Mouse (Mus musculus): ENCODE data around the gene Gm20696. TPM values are rescaled to one million over a fixed set of nuclear protein-coding genes. Genes with fewer than 3 reads are reported as not detected.

Gm20696 gene
- polyA plus RNA-seq, 1 experiment from 2014 or later = 2.3 TPM

DNA sequence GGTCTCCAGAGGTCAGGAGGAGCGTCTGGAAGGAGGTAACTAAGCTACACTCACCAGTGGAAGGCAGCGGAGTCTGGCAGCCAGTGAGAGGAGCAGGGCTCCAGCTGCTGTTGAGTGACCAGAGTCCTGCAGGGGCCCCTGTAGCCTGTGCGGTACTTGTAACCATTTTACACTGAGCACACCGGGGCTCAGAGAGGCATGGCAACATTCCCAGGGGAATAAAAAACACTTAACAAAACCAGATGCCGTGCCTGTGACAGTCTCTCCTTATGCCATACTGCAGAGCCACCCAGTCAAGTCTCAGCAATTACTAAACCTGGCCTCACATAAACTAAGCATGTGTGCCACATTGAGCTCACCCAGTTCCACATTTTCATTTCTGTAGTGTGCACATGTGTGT, 12.3 kb downstream of the Gm20696 start:
- H3K27me3 ChIP-seq (ENCODE audit: control insufficient read depth, insufficient read depth, low read length) = no peaks in the 10 kb centered on the region
- peaks cover 9% of the 10 kb centered on the region; the same call in 1 of the 2 replicates for H3K4me1 ChIP-seq (ENCODE audit: control insufficient read depth, insufficient read depth, low read length)
- no peak overlapping the region for H3K4me3 ChIP-seq (ENCODE audit: low read length)
- H3K36me3 ChIP-seq (ENCODE audit: control insufficient read depth, insufficient read depth) = no peaks in the 10 kb centered on the region
- no peak overlapping the region for H3K27ac ChIP-seq (ENCODE audit: low read length)
- WGBS = 41% methylated on average over 5 of the region's 5 CpGs
- ATAC-seq (replicated peaks; ENCODE audit: extremely low read depth, insufficient read depth, low FRiP score) = peak; percentile 56; the same call in 1 of the 2 replicates
- H3K4me2 ChIP-seq (ENCODE audit: low read depth, low read length) = no peak overlapping the region
- no peaks in the 10 kb centered on the region for H3K9me3 ChIP-seq (replicated peaks; ENCODE audit: control insufficient read depth, low read length)
- no peak overlapping the region for H3K9ac ChIP-seq (ENCODE audit: low read length)

DNA sequence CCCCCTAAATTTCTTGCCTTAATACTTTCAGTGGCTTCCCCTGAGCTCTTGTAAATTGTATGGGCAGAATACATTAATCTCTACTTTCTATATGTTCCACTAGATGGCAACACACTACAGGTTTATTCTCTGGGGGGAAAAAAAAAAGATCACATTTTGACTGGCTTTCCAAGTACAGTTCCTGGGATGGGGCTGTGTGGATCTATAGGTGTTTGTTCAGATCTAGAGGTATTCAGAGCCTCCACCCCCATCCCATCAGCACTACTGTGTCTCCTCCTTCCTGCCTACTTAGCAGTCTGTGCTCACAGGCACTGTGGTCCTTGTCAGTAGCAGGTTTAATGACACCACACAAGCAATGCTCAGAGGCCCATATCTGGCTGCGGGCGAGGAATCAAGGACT, 14.3 kb downstream of the Gm20696 start:
- H3K4me2 ChIP-seq (ENCODE audit: low read depth, low read length) = no peak overlapping the region
- no peak overlapping the region for H3K27ac ChIP-seq (ENCODE audit: low read length)
- H3K9me3 ChIP-seq (replicated peaks; ENCODE audit: control insufficient read depth, low read length) = no peaks in the 10 kb centered on the region
- H3K27me3 ChIP-seq (ENCODE audit: control insufficient read depth, insufficient read depth, low read length) = no peaks in the 10 kb centered on the region
- H3K36me3 ChIP-seq (ENCODE audit: control insufficient read depth, insufficient read depth) = no peaks in the 10 kb centered on the region
- peaks cover 9% of the 10 kb centered on the region; the same call in 1 of the 2 replicates for H3K4me1 ChIP-seq (ENCODE audit: control insufficient read depth, insufficient read depth, low read length)
- 57% methylated on average over 2 of the region's 2 CpGs for WGBS
- H3K9ac ChIP-seq (ENCODE audit: low read length) = no peak overlapping the region
- no peak overlapping the region for H3K4me3 ChIP-seq (ENCODE audit: low read length)
- ATAC-seq (replicated peaks; ENCODE audit: extremely low read depth, insufficient read depth, low FRiP score) = no peak

DNA sequence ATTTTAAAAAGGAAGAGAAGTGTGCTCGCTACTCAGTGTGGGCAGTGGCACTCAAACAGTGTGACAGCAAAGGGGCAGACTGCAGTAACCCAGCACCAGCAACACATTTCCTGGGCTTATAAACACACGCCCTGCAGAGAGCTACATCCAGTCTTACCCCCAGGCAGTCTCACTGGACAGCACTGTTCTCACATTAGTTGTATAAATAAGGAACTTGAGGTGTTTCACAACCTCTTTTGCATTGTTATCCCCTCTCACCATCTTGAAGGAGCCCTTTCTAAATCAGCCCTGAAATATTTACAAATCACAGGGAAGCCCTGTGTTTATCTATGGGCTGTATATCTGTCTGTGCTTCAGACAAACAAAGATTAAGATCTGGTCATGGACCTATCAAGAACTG, 17.3 kb downstream of the Gm20696 start:
- no peak overlapping the region for H3K4me2 ChIP-seq (ENCODE audit: low read depth, low read length)
- 66% methylated on average over 2 of the region's 2 CpGs for WGBS
- no peak for ATAC-seq (replicated peaks; ENCODE audit: extremely low read depth, insufficient read depth, low FRiP score)
- no peak overlapping the region for H3K4me3 ChIP-seq (ENCODE audit: low read length)
- no peak overlapping the region for H3K27ac ChIP-seq (ENCODE audit: low read length)
- H3K9me3 ChIP-seq (replicated peaks; ENCODE audit: control insufficient read depth, low read length) = no peaks in the 10 kb centered on the region
- H3K4me1 ChIP-seq (ENCODE audit: control insufficient read depth, insufficient read depth, low read length) = peaks cover 8% of the 10 kb centered on the region
- H3K9ac ChIP-seq (ENCODE audit: low read length) = no peak overlapping the region
- H3K36me3 ChIP-seq (ENCODE audit: control insufficient read depth, insufficient read depth) = no peaks in the 10 kb centered on the region
- H3K27me3 ChIP-seq (ENCODE audit: control insufficient read depth, insufficient read depth, low read length) = no peaks in the 10 kb centered on the region

DNA sequence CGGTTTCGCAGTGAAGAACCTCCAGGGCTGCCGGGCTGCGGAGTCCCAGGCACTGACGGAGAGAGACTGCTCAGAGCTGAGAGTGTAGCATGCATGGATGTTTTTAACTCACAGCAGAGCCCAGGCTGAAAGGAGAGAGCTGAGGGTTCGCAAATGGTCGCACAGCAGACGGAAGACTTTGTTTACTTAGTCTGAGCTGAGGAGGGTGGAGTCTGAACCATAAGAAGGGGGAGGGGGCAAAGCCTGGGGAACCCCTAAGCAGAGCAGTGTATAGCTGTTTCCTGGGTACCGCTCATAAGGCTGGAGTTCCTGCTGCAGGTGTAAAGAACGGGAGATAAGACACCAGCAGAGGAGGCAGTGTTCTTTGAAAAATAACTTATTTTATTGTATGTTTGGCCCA, 20.3 kb downstream of the Gm20696 start:
- H3K36me3 ChIP-seq (ENCODE audit: control insufficient read depth, insufficient read depth) = no peaks in the 10 kb centered on the region
- H3K9me3 ChIP-seq (replicated peaks; ENCODE audit: control insufficient read depth, low read length) = no peaks in the 10 kb centered on the region
- no peak overlapping the region for H3K27ac ChIP-seq (ENCODE audit: low read length)
- no peak overlapping the region for H3K4me2 ChIP-seq (ENCODE audit: low read depth, low read length)
- no peak for ATAC-seq (replicated peaks; ENCODE audit: extremely low read depth, insufficient read depth, low FRiP score)
- H3K27me3 ChIP-seq (ENCODE audit: control insufficient read depth, insufficient read depth, low read length) = no peaks in the 10 kb centered on the region
- H3K4me1 ChIP-seq (ENCODE audit: control insufficient read depth, insufficient read depth, low read length) = peaks cover 20% of the 10 kb centered on the region
- 56% methylated on average over 10 of the region's 10 CpGs for WGBS
- H3K9ac ChIP-seq (ENCODE audit: low read length) = no peak overlapping the region
- H3K4me3 ChIP-seq (ENCODE audit: low read length) = no peak overlapping the region

DNA sequence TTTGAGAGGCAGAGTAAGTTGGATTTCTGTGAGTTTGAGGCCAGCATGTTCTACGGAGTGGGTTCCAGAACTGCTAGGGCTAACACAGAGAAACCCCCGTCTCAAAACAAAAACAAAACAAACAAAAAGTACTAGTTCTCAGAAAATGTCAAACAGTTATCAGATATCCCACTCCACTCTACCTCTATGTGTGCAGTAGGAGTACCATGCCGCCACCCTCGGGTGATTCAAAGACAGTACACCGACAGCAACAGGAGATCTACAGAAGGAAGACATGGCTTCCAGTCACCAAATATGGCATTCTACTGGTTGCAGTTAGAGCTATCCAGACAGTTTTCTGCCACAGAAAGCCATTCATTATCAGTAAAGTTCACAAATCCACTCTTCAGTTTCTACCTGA, 21.7 kb downstream of the Gm20696 start:
- peak overlapping the region; percentile 15; the same call in 1 of the 2 replicates for H3K27ac ChIP-seq (ENCODE audit: low read length)
- H3K4me2 ChIP-seq (ENCODE audit: low read depth, low read length) = no peak overlapping the region
- ATAC-seq (replicated peaks; ENCODE audit: extremely low read depth, insufficient read depth, low FRiP score) = no peak
- H3K27me3 ChIP-seq (ENCODE audit: control insufficient read depth, insufficient read depth, low read length) = no peaks in the 10 kb centered on the region
- no peak overlapping the region for H3K4me3 ChIP-seq (ENCODE audit: low read length)
- no peak overlapping the region for H3K9ac ChIP-seq (ENCODE audit: low read length)
- no peaks in the 10 kb centered on the region for H3K9me3 ChIP-seq (replicated peaks; ENCODE audit: control insufficient read depth, low read length)
- 75% methylated on average over 5 of the region's 5 CpGs for WGBS
- peaks cover 20% of the 10 kb centered on the region for H3K4me1 ChIP-seq (ENCODE audit: control insufficient read depth, insufficient read depth, low read length)
- H3K36me3 ChIP-seq (ENCODE audit: control insufficient read depth, insufficient read depth) = no peaks in the 10 kb centered on the region; the same call in 1 of the 2 replicates

DNA sequence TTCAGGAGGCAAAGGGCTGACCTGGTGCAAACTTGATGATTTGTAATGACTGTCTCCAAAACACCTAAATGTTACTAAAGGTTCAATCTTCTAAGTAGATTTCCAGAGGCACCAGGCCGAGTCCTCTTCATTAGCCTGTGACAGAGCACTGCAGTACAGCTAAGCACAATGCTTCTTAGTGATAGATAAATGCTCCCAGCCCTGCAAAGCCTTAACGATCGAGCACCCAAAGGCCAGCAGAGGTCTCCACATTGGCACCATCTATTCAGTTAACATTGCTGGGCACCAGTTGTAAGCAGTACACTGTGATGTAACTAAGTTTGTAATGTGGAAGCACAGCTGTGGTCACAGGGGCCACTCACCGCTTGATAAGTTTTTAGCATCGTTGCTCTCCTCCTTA, 22.2 kb downstream of the Gm20696 start:
- Histone ChIP-seq H3K4me2 (ENCODE audit: low read depth, low read length) (peak overlapping the region; percentile 53), H3K4me3 (ENCODE audit: low read length) (no peak overlapping the region), H3K4me1 (ENCODE audit: control insufficient read depth, insufficient read depth, low read length) (peaks cover 20% of the 10 kb centered on the region), H3K9ac (ENCODE audit: low read length) (no peak overlapping the region), H3K36me3 (ENCODE audit: control insufficient read depth, insufficient read depth) (peaks cover 3% of the 10 kb centered on the region), H3K9me3 (replicated peaks; ENCODE audit: control insufficient read depth, low read length) (no peaks in the 10 kb centered on the region), H3K27me3 (ENCODE audit: control insufficient read depth, insufficient read depth, low read length) (no peaks in the 10 kb centered on the region), H3K27ac (ENCODE audit: low read length) (peak overlapping the region; percentile 84)
- 49% methylated on average over 5 of the region's 5 CpGs for WGBS
- 0 out of 2 replicates have a peak, but pooled peaks have one; percentile 9 for ATAC-seq (replicated peaks; ENCODE audit: extremely low read depth, insufficient read depth, low FRiP score)

DNA sequence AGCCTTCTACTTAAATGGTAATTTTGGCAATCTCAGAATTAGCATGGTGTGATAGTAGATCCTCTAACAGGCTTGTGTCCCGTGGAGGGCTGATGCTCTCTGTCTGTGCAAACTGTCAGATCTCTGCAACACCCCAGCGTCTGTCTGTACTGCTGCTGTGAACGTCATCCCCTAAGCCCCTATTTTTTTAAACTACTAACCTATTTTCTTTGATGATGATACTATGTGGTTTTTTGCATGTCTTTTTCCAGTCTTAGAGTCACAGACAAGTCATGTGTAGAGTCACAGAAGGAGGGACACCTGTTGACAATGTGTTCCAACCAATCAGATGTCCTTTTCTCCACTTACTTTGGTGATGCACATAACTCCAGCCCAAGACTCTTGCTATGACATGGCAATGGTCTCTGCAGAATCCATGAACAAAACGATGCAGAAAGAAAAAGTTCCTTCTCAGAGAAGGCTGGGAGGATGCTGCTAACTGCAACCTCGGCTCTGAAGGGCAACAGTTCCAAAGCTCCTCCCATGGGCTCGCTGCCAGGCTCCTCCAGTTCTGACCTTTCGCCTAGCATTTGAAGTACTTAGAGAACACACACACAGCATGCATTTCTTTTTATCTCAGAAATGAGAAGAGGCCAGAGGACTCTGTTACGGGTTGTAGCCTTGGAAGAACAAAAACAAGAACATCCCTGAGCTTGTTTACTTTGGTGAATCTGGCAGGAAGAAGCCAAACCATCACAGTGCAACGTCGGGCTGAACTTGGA, 23.0 kb downstream of the Gm20696 start:
- H3K4me1 ChIP-seq (ENCODE audit: control insufficient read depth, insufficient read depth, low read length) = peaks cover 20% of the 10 kb centered on the region
- 0 out of 2 replicates have a peak overlapping the region, but pooled peaks have one; percentile 5 for H3K4me3 ChIP-seq (ENCODE audit: low read length)
- H3K9me3 ChIP-seq (replicated peaks; ENCODE audit: control insufficient read depth, low read length) = no peaks in the 10 kb centered on the region
- H3K4me2 ChIP-seq (ENCODE audit: low read depth, low read length) = peak overlapping the region; percentile 53
- peaks cover 3% of the 10 kb centered on the region for H3K36me3 ChIP-seq (ENCODE audit: control insufficient read depth, insufficient read depth)
- H3K27ac ChIP-seq (ENCODE audit: low read length) = peak overlapping the region; percentile 84
- H3K27me3 ChIP-seq (ENCODE audit: control insufficient read depth, insufficient read depth, low read length) = no peaks in the 10 kb centered on the region
- ATAC-seq (replicated peaks; ENCODE audit: extremely low read depth, insufficient read depth, low FRiP score) = peak; percentile 74
- H3K9ac ChIP-seq (ENCODE audit: low read length) = no peak overlapping the region
- WGBS = 22% methylated on average over 10 of the region's 10 CpGs

DNA sequence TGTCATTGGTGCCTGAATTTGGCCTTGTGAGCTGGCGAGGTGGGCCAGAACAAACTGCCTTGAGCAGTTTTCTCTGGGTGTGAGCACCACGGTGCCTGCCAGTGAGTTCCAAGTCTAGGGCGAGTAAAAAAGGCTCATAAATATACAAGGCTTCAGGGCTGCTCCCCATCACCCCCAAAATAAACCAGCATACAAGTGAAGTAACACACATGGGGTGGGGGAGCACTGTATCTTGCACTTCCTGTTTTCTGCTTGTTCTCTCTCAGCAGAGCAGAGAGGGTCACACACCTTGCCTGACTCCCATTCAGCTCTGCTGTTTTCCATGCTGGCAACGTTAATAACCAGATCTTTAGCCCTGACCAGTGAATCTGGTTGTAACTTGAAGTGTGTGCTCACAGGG, 29.1 kb downstream of the Gm20696 start:
- WGBS = 73% methylated on average over 4 of the region's 4 CpGs
- peaks cover 3% of the 10 kb centered on the region for H3K36me3 ChIP-seq (ENCODE audit: control insufficient read depth, insufficient read depth)
- H3K27me3 ChIP-seq (ENCODE audit: control insufficient read depth, insufficient read depth, low read length) = no peaks in the 10 kb centered on the region
- H3K9me3 ChIP-seq (replicated peaks; ENCODE audit: control insufficient read depth, low read length) = no peaks in the 10 kb centered on the region
- no peak overlapping the region for H3K9ac ChIP-seq (ENCODE audit: low read length)
- ATAC-seq (replicated peaks; ENCODE audit: extremely low read depth, insufficient read depth, low FRiP score) = no peak
- no peaks in the 10 kb centered on the region for H3K4me1 ChIP-seq (ENCODE audit: control insufficient read depth, insufficient read depth, low read length)
- H3K4me2 ChIP-seq (ENCODE audit: low read depth, low read length) = no peak overlapping the region
- H3K4me3 ChIP-seq (ENCODE audit: low read length) = no peak overlapping the region
- H3K27ac ChIP-seq (ENCODE audit: low read length) = no peak overlapping the region

DNA sequence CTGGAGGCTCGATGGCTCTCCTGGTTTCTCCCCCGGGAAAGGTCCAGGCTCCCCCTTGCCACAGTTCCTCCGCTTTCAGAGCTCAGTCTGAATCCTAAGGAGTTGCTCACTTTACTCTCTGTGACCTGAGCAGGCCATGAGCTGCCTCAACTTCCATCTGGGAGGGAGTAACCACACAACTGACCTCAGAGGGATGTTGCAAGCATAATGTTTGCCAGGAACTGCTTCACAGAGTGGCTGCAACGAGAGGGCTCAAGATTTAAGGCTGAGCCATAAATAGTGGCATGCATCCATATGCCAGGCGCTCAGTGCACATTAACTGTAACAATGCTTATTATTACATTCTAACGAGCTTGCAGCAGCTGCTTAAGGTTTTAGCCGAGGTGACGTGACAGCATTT, 29.8 kb downstream of the Gm20696 start:
- H3K27ac ChIP-seq (ENCODE audit: low read length) = no peak overlapping the region
- ATAC-seq (replicated peaks; ENCODE audit: extremely low read depth, insufficient read depth, low FRiP score) = no peak
- H3K9me3 ChIP-seq (replicated peaks; ENCODE audit: control insufficient read depth, low read length) = no peaks in the 10 kb centered on the region
- H3K4me2 ChIP-seq (ENCODE audit: low read depth, low read length) = no peak overlapping the region
- H3K4me1 ChIP-seq (ENCODE audit: control insufficient read depth, insufficient read depth, low read length) = no peaks in the 10 kb centered on the region
- peaks cover 3% of the 10 kb centered on the region for H3K36me3 ChIP-seq (ENCODE audit: control insufficient read depth, insufficient read depth)
- no peaks in the 10 kb centered on the region for H3K27me3 ChIP-seq (ENCODE audit: control insufficient read depth, insufficient read depth, low read length)
- H3K4me3 ChIP-seq (ENCODE audit: low read length) = no peak overlapping the region
- WGBS = 70% methylated on average over 8 of the region's 8 CpGs
- H3K9ac ChIP-seq (ENCODE audit: low read length) = no peak overlapping the region

Data from heart, embryonic 16.5 days (tissue).